Mouse (Mus musculus): ENCODE results near the gene Igf1r. TPM values are rescaled to one million over a fixed set of nuclear protein-coding genes. Genes with fewer than 3 reads are reported as not detected.

Igf1r gene
- polyA plus RNA-seq, 1 experiment from 2014 or later: 47.2 TPM

DNA sequence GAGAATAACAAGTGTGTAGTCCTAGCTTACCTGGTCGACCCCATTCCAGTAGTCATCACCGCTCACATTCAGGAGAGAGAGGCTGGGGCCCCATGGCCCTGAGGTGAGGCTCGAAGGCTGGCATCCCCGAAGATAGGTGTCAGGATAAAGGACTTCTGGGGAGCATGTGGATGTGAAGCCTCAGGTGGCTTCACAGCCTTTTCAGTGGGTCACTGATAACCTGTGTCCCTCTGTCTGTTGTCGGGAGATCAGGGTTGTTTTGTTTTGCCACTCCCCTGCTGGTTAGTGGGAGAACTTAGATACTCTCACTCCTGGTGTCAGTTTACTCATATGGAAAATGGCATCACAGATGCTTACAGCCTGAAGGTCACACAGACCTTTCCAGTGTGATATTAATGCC is 32.9 kb downstream of the Igf1r start:
- no peak overlapping the region for H3K4me2 ChIP-seq
- peaks cover 54% of the 10 kb centered on the region for H3K4me1 ChIP-seq (replicated peaks)
- no peak overlapping the region for H3K4me3 ChIP-seq (replicated peaks)
- H3K9ac ChIP-seq (replicated peaks): no peak overlapping the region
- H3K27ac ChIP-seq: no peak overlapping the region
- ATAC-seq (ENCODE audit: insufficient number of reproducible peaks, insufficient read depth, low FRiP score, low TSS enrichment, low read depth): no peak
- peaks cover 14% of the 10 kb centered on the region; the same call in 1 of the 2 replicates for H3K36me3 ChIP-seq
- no peaks in the 10 kb centered on the region for H3K9me3 ChIP-seq
- H3K27me3 ChIP-seq: no peaks in the 10 kb centered on the region
- whole genome bisulfite sequencing: 70% methylated on average over 5 of the region's 5 CpGs

DNA sequence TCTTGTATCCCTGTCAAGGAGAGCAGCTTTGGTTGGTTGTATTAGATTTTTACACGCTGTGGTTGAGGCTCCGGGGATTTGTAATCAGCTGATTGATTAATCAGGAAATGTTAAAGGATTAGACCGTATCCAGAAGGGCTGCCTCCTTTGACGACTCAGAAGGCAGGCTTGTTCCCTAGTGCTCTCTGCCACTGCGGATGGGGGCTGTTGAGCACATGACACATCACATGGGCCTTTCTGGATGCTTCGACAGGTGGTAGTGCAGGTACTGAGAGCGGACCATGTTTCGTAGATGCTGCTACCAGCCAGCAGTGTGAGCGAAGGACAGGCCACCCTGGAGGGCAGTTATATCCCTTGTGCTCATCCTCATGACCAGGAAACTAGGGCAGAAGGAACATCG is 33.6 kb downstream of the Igf1r start:
- Histone ChIP-seq H3K9ac (replicated peaks) (no peak overlapping the region), H3K36me3 (peaks cover 14% of the 10 kb centered on the region; the same call in 1 of the 2 replicates), H3K27ac (peak overlapping the region; percentile 41), H3K9me3 (no peaks in the 10 kb centered on the region), H3K4me1 (replicated peaks) (peaks cover 47% of the 10 kb centered on the region), H3K4me2 (no peak overlapping the region), H3K4me3 (replicated peaks) (no peak overlapping the region), H3K27me3 (no peaks in the 10 kb centered on the region)
- WGBS: 79% methylated on average over 10 of the region's 10 CpGs
- no peak for ATAC-seq (ENCODE audit: insufficient number of reproducible peaks, insufficient read depth, low FRiP score, low TSS enrichment, low read depth)

DNA sequence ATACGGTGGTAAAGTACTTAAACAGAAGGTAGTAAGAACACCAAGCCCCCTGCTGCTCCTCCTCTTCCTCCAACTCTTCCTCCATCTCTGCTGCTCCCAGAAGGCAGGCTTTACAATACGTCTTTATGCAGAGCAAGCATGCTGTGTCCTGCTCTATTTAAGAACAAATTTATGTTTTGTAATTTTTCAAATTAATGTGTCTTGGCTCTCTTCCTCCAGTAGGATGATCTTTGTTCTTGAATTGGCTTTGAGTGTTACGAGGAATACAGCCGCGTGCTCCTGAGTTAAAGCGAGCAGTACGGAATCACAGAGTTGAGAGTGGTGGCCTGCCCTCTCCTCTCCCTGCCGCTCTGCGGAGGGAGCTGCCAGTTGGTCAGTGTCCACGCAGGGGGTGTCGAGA is 34.2 kb downstream of the Igf1r start:
- Histone ChIP-seq H3K27ac (peak overlapping the region; percentile 41; the same call in 1 of the 2 replicates), H3K9ac (replicated peaks) (no peak overlapping the region), H3K36me3 (peaks cover 14% of the 10 kb centered on the region; the same call in 1 of the 2 replicates), H3K9me3 (no peaks in the 10 kb centered on the region), H3K27me3 (no peaks in the 10 kb centered on the region), H3K4me1 (replicated peaks) (peaks cover 42% of the 10 kb centered on the region), H3K4me3 (replicated peaks) (no peak overlapping the region), H3K4me2 (no peak overlapping the region)
- 82% methylated on average over 11 of the region's 11 CpGs for WGBS
- no peak for ATAC-seq (ENCODE audit: insufficient number of reproducible peaks, insufficient read depth, low FRiP score, low TSS enrichment, low read depth)

DNA sequence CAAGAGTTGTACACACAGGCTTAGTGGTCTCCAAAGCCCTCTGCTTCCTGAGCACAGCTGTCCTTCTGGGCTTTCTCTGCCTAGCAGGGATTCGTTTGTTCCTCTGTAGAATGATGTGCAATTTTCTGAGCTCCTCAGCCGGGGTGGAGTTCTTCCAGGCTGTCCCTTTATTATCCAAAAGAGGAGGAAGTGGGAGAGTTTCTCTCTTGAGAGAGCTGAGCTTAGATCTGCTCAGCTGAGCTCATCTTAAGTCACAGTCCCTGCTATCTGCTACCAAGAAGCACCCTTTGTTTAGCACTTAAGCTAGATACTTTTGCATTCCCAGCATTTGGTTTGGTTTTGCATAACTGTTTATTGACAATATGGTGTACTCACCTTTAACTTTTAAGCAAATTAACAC is 36.7 kb downstream of the Igf1r start:
- Histone ChIP-seq H3K27me3 (no peaks in the 10 kb centered on the region), H3K4me1 (replicated peaks) (peaks cover 34% of the 10 kb centered on the region), H3K4me3 (replicated peaks) (no peak overlapping the region), H3K27ac (no peak overlapping the region), H3K36me3 (peaks cover 14% of the 10 kb centered on the region; the same call in 1 of the 2 replicates), H3K9ac (replicated peaks) (no peak overlapping the region), H3K4me2 (no peak overlapping the region), H3K9me3 (no peaks in the 10 kb centered on the region)
- no peak for ATAC-seq (ENCODE audit: insufficient number of reproducible peaks, insufficient read depth, low FRiP score, low TSS enrichment, low read depth)
- 77% methylated on average over 2 of the region's 2 CpGs for WGBS

DNA sequence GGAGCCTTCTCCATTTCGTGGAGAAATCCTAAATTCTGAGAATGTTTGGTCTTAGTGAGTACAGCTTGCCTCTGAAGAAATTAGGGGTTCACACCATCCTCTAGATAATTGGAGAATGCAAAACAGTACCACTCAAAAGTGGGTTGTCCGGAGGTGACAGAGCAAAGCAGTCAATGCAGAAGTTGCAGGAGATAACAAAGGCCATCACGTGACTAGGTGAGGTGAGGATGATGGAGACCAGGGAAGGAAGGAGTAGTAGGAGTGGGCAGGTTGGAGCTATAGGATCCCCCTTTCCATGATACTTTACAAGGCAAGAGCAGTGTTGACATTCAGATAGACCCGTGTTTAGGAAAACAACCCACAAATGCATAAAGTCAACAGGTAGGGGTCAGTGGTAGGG is 41.0 kb downstream of the Igf1r start:
- H3K27ac ChIP-seq: no peak overlapping the region
- H3K27me3 ChIP-seq: no peaks in the 10 kb centered on the region
- no peak overlapping the region for H3K4me3 ChIP-seq (replicated peaks)
- no peak for ATAC-seq (ENCODE audit: insufficient number of reproducible peaks, insufficient read depth, low FRiP score, low TSS enrichment, low read depth)
- no peaks in the 10 kb centered on the region; the same call in 1 of the 2 replicates for H3K36me3 ChIP-seq
- H3K4me2 ChIP-seq: no peak overlapping the region
- 86% methylated on average over 4 of the region's 4 CpGs for WGBS
- peaks cover 33% of the 10 kb centered on the region for H3K4me1 ChIP-seq (replicated peaks)
- H3K9me3 ChIP-seq: no peaks in the 10 kb centered on the region
- no peak overlapping the region for H3K9ac ChIP-seq (replicated peaks)

DNA sequence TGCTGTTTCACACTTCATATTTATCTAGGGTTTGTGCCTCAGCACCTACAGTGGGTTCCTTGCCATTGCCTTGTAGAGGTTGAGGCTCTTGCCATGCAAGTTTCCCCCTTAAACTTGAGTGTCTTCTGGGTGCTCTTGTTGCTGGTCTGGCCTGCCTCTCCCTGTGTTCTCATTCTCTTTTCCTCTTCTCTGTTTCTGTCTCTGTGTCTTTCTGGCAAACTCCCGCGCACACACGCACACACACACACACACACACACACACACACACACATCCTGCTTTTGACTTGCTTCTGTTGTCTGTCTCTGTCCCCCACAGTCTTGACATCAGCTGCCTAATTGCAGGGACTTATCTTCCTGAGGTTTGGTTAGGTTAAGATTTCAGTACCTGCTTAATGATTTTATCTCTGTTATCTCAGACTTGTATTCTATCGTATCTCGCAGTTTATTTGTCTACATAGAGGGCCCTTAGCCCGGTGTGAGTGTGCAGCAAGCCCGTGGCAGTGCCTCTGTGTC is 41.8 kb downstream of the Igf1r start:
- ATAC-seq (ENCODE audit: insufficient number of reproducible peaks, insufficient read depth, low FRiP score, low TSS enrichment, low read depth): no peak
- Histone ChIP-seq H3K27ac (no peak overlapping the region), H3K9me3 (no peaks in the 10 kb centered on the region), H3K36me3 (no peaks in the 10 kb centered on the region), H3K4me1 (replicated peaks) (peaks cover 39% of the 10 kb centered on the region), H3K4me2 (no peak overlapping the region), H3K9ac (replicated peaks) (no peak overlapping the region), H3K4me3 (replicated peaks) (no peak overlapping the region), H3K27me3 (no peaks in the 10 kb centered on the region)
- 87% methylated on average over 7 of the region's 7 CpGs for WGBS

DNA sequence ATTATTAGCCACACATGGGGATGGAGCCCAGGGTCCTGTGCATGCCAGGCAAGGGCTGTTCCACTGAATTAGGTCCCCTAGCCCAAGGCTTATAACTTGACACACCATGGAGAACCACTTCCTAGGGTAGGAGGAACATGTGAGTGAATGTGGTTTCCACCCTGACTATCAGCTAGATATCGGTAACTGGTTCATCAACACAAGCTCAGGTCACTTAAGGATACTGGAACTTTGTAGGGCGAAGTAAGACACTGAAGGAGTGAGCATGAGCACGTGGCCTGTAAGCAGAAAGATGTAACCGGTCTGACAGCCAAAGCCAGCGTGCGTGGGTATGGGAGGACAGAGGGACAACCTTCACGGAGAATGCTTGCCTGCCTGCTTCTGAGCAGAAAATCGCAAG is 42.6 kb downstream of the Igf1r start:
- H3K27ac ChIP-seq: peak overlapping the region; percentile 59; the same call in 1 of the 2 replicates
- ATAC-seq (ENCODE audit: insufficient number of reproducible peaks, insufficient read depth, low FRiP score, low TSS enrichment, low read depth): no peak
- H3K27me3 ChIP-seq: no peaks in the 10 kb centered on the region
- H3K4me2 ChIP-seq: no peak overlapping the region
- H3K9me3 ChIP-seq: no peaks in the 10 kb centered on the region
- no peak overlapping the region for H3K4me3 ChIP-seq (replicated peaks)
- 74% methylated on average over 8 of the region's 8 CpGs for WGBS
- peaks cover 2% of the 10 kb centered on the region; the same call in 1 of the 2 replicates for H3K36me3 ChIP-seq
- peaks cover 39% of the 10 kb centered on the region for H3K4me1 ChIP-seq (replicated peaks)
- no peak overlapping the region; the same call in 1 of the 2 replicates for H3K9ac ChIP-seq (replicated peaks)

DNA sequence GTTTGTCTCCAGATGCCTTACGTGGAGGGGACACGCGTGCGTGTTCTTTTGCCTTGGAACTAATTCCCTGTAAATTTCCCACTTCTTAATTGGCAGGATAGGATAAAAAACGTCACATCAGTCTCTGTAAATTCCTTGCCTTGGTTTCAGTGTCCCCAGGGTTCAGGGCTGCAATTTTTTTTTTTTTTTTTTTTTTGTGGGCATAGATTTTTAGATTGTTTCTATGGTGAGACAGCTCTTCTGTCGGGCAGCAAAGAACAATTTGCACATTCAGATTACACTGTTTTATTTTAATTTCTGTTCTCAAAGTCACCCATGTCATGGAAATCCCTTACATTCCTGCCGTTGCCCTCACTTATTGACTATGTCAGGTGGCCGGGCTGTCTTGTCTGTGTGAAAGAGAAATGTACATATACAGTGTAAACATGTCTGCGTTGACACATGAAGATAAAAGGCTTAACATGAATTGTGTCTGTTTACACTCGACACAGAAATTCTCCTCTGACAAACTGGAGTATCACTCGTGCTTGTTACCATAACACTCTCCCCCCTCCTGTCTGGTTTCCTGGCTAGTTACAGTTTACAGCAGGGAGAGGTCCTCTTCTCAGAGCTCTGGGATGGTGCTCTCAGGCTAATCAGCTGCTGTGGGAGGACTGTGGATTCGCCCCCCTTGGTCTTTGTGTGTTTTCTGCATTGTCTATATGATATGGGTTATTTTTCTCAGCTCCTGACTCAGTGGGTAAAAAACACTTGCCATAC is 43.8 kb downstream of the Igf1r start:
- ATAC-seq (ENCODE audit: insufficient number of reproducible peaks, insufficient read depth, low FRiP score, low TSS enrichment, low read depth): no peak
- H3K4me3 ChIP-seq (replicated peaks): no peak overlapping the region
- H3K4me1 ChIP-seq (replicated peaks): peaks cover 39% of the 10 kb centered on the region
- H3K36me3 ChIP-seq: peaks cover 13% of the 10 kb centered on the region
- H3K27ac ChIP-seq: 0 out of 2 replicates have a peak overlapping the region, but pooled peaks have one; percentile 59
- no peaks in the 10 kb centered on the region for H3K9me3 ChIP-seq
- H3K4me2 ChIP-seq: no peak overlapping the region
- 49% methylated on average over 12 of the region's 12 CpGs for WGBS
- H3K27me3 ChIP-seq: no peaks in the 10 kb centered on the region
- H3K9ac ChIP-seq (replicated peaks): no peak overlapping the region

DNA sequence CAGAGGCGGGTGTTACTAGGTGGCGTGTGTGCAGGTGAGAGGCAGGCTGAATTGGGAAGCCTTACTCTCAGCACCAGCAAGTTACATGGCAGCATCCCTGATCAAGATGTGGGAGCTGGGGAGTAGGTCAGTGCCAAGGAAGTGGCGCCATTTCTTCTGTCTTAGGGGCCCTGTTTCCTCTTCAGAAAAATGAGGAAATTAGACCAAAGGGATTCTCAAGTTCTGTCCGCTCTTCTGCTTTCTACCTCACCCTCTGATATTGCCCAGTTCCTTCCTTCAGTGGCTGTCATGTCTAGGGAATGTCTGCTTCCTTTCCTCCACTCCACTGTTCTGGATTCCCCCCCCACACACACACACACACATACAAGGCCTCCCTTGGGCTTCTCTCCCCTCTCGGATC is 48.6 kb downstream of the Igf1r start:
- no peaks in the 10 kb centered on the region for H3K27me3 ChIP-seq
- H3K4me1 ChIP-seq (replicated peaks): peaks cover 14% of the 10 kb centered on the region
- no peaks in the 10 kb centered on the region for H3K9me3 ChIP-seq
- H3K4me2 ChIP-seq: no peak overlapping the region
- no peak overlapping the region for H3K4me3 ChIP-seq (replicated peaks)
- H3K9ac ChIP-seq (replicated peaks): no peak overlapping the region
- WGBS: 78% methylated on average over 5 of the region's 5 CpGs
- H3K36me3 ChIP-seq: peaks cover 36% of the 10 kb centered on the region
- no peak for ATAC-seq (ENCODE audit: insufficient number of reproducible peaks, insufficient read depth, low FRiP score, low TSS enrichment, low read depth)
- H3K27ac ChIP-seq: no peak overlapping the region

DNA sequence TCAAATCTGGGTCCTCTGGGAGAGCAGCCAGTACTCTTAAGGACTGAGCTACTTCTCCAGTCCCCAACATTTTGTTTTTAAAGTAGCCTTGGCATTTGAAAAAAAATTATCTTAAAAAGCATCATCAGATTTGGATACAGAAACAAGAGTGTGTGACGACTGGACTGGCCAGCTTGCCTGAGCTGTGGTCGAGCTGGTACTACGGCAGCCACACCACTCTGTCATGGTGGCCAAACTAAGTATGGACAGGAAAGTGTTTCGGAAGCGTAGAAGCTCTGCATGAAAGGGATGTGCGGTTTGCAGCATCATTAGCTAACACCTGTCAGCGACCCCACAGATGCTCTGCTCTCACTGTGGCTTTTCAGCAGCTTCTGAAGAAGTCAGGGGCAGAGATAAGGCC is 53.4 kb downstream of the Igf1r start:
- Histone ChIP-seq H3K4me1 (replicated peaks) (peaks cover 12% of the 10 kb centered on the region), H3K36me3 (peaks cover 59% of the 10 kb centered on the region), H3K9me3 (no peaks in the 10 kb centered on the region), H3K4me2 (no peak overlapping the region), H3K9ac (replicated peaks) (no peak overlapping the region), H3K27ac (no peak overlapping the region), H3K4me3 (replicated peaks) (no peak overlapping the region), H3K27me3 (no peaks in the 10 kb centered on the region)
- no peak for ATAC-seq (ENCODE audit: insufficient number of reproducible peaks, insufficient read depth, low FRiP score, low TSS enrichment, low read depth)
- 91% methylated on average over 7 of the region's 7 CpGs for WGBS

DNA sequence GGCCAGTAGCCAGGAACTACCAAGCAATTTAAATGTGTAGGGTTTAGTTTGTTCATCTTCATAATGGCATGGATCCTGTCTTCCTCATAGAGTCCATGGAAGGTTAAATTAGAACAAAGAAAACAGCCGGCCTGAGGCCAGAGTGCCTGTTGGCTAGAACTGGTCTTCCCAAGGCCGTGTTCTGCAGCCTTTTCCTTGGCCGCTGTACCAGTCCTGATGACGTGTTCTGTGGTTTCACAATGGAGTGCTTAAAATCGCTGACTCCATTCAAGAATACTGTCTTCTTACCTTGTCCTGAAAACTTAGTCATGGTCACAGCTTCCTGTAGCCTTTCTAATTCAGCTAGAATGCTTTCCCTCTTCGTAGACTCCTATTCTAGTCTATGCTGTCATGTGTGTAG is 53.9 kb downstream of the Igf1r start:
- no peak for ATAC-seq (ENCODE audit: insufficient number of reproducible peaks, insufficient read depth, low FRiP score, low TSS enrichment, low read depth)
- H3K27me3 ChIP-seq: no peaks in the 10 kb centered on the region
- H3K4me3 ChIP-seq (replicated peaks): no peak overlapping the region
- WGBS: 95% methylated on average over 6 of the region's 6 CpGs
- peaks cover 56% of the 10 kb centered on the region for H3K36me3 ChIP-seq
- no peak overlapping the region for H3K9ac ChIP-seq (replicated peaks)
- no peak overlapping the region for H3K4me2 ChIP-seq
- H3K27ac ChIP-seq: no peak overlapping the region
- no peaks in the 10 kb centered on the region for H3K9me3 ChIP-seq
- peaks cover 12% of the 10 kb centered on the region for H3K4me1 ChIP-seq (replicated peaks)
